Mouse (Mus musculus) ES-CJ7 (cell line): ENCODE results near the gene Efcab9.

Experiments used
- DNase-seq: peaks from one replicate; pipeline ENCODE4 v3.0.0; 2011; ENCODE audit warnings: low read depth, low spot score

Efcab9 gene

GRCm38 (mm10) chr11:32556333-32556990, 24.6 kb upstream of the Efcab9 start:
- DNase-seq: no peak

GRCm38 (mm10) chr11:32555103-32555689, 23.3 kb upstream of the Efcab9 start:
- no peak for DNase-seq

- no peak for DNase-seq
Measured at GRCm38 (mm10) chr11:32554141-32555091, 22.5 kb upstream of the Efcab9 start.

- no peak for DNase-seq
Measured at GRCm38 (mm10) chr11:32553311-32554140, 21.6 kb upstream of the Efcab9 start.

GRCm38 (mm10) chr11:32552401-32553090, 20.7 kb upstream of the Efcab9 start:
- DNase-seq: no peak

- DNase-seq: no peak
Measured at GRCm38 (mm10) chr11:32551579-32552297, 19.9 kb upstream of the Efcab9 start.

GRCm38 (mm10) chr11:32551056-32551455, 19.2 kb upstream of the Efcab9 start:
- no peak for DNase-seq

GRCm38 (mm10) chr11:32550102-32550501, 18.2 kb upstream of the Efcab9 start:
- DNase-seq: no peak

GRCm38 (mm10) chr11:32549236-32549635, 17.4 kb upstream of the Efcab9 start:
- no peak for DNase-seq

- DNase-seq: no peak
Measured at GRCm38 (mm10) chr11:32548240-32548639, 16.4 kb upstream of the Efcab9 start.

- DNase-seq: no peak
Measured at GRCm38 (mm10) chr11:32547391-32547947, 15.6 kb upstream of the Efcab9 start.

- no peak for DNase-seq
Measured at GRCm38 (mm10) chr11:32546483-32546882, 14.6 kb upstream of the Efcab9 start.

- no peak for DNase-seq
Measured at GRCm38 (mm10) chr11:32545605-32546004, 13.7 kb upstream of the Efcab9 start.

- no peak for DNase-seq
Measured at GRCm38 (mm10) chr11:32544497-32544896, 12.6 kb upstream of the Efcab9 start.

- no peak for DNase-seq
Measured at GRCm38 (mm10) chr11:32544041-32544440, 12.2 kb upstream of the Efcab9 start.

- DNase-seq: no peak
Measured at GRCm38 (mm10) chr11:32542687-32543411, 11.0 kb upstream of the Efcab9 start.

GRCm38 (mm10) chr11:32542181-32542580, 10.3 kb upstream of the Efcab9 start:
- no peak for DNase-seq

GRCm38 (mm10) chr11:32540463-32540862, 8.6 kb upstream of the Efcab9 start:
- no peak for DNase-seq

GRCm38 (mm10) chr11:32539717-32540116, 7.8 kb upstream of the Efcab9 start:
- no peak for DNase-seq
